Mouse (Mus musculus) heart, postnatal 0 days (tissue): ENCODE data around the gene Cacnb4. TPM values are rescaled to one million over a fixed set of nuclear protein-coding genes. Genes with fewer than 3 reads are reported as not detected.

Experiments used
- ATAC-seq: fragments of 200-750 bp; cut with Nextera tagmentation; 2 replicates; pipeline ENCODE4 v1.8.0; 2017; ENCODE audit warnings: low read depth, moderate number of reproducible peaks, moderate library complexity; ENCODE audit not compliant: insufficient read depth
- DNase-seq: peaks from one replicate; pipeline ENCODE4 v3.0.0-alpha.2; 2016; ENCODE audit warnings: low spot score
- H3K27ac ChIP-seq: fragments of 300-500 bp; sonication (generic); 2 replicates; pipeline ENCODE4 v1.5.1; 2014; ENCODE audit warnings: low read depth, mild to moderate bottlenecking
- H3K27me3 ChIP-seq: fragments of 300-500 bp; sonication (generic); 2 replicates; pipeline ENCODE4 v1.6.1; 2014; ENCODE audit warnings: low read length, mixed read lengths; ENCODE audit not compliant: control insufficient read depth, insufficient read depth
- H3K36me3 ChIP-seq: fragments of 300-500 bp; sonication (generic); replicated peaks from 2 replicates; pipeline ENCODE4 v1.6.1; 2014; ENCODE audit warnings: low read length, mixed read lengths; ENCODE audit not compliant: control insufficient read depth, insufficient read depth
- H3K4me1 ChIP-seq: fragments of 300-500 bp; sonication (generic); 2 replicates; pipeline ENCODE4 v1.6.1; 2014; ENCODE audit warnings: antibody characterized with exemption; ENCODE audit not compliant: control insufficient read depth, insufficient read depth
- H3K4me2 ChIP-seq: fragments of 300-500 bp; sonication (generic); 2 replicates; pipeline ENCODE4 v1.6.1; 2014; ENCODE audit warnings: low read depth, mild to moderate bottlenecking, low read length, moderate library complexity
- H3K4me3 ChIP-seq: fragments of 300-500 bp; sonication (generic); 2 replicates; pipeline ENCODE4 v1.5.1; 2014; ENCODE audit warnings: low read depth, low read length
- H3K9ac ChIP-seq: fragments of 300-500 bp; sonication (generic); replicated peaks from 2 replicates; pipeline ENCODE4 v1.6.1; 2014; ENCODE audit warnings: low read depth, low read length, mixed read lengths
- H3K9me3 ChIP-seq: fragments of 300-500 bp; sonication (generic); replicated peaks from 2 replicates; pipeline ENCODE4 v1.6.1; 2016; ENCODE audit warnings: low read length; ENCODE audit not compliant: control insufficient read depth
- CTCF ChIP-seq: IDR thresholded peaks from 2 replicates; pipeline ENCODE4 v1.5.1; 2016; ENCODE audit warnings: antibody characterized with exemption, control low read depth, low read depth
- EP300 ChIP-seq: IDR thresholded peaks from 2 replicates; pipeline ENCODE4 v1.6.1; 2016; ENCODE audit warnings: antibody characterized with exemption, low read depth
- WGBS: fragments of 180-500 bp; shearing (Covaris S2); extraction: QIAGEN DNeasy Blood & Tissue Kit; methylation state at CpG from one replicate; pipeline ENCODE4 v1.1.7; 2014; 5-methylcytosine and 5-hydroxymethylcytosine counted together
- polyA plus RNA-seq: library from polyadenylated mRNA; unstranded; fragments of >200 nt; fragmentation: Nextera tagmentation; extraction: Ambion mirVana; gene quantifications from 2 replicates; pipeline ENCODE4 v1.2.1, GENCODE M21; 2015
- total RNA-seq: library from RNA; depleted of rRNA; stranded (reverse); fragments of >200 nt; gene quantifications from 2 replicates; pipeline ENCODE4 v1.2.3, GENCODE M21; 2014; ENCODE audit warnings: low replicate concordance

Gene Cacnb4
- total and polyA plus RNA-seq, 2 experiments from 2014 or later, result 0.56 to 0.69 TPM

- Histone ChIP-seq H3K36me3 (no peaks in the 10 kb centered on the region), H3K9me3 (no peaks in the 10 kb centered on the region), H3K4me3 (no peak overlapping the region), H3K27ac (no peak overlapping the region), H3K4me1 (peaks cover 25% of the 10 kb centered on the region), H3K9ac (no peak overlapping the region), H3K4me2 (no peak overlapping the region), H3K27me3 (no peaks in the 10 kb centered on the region)
- no peak for TF ChIP-seq EP300
- ATAC-seq (no peak), DNase-seq (no peak)
- 68% methylated on average over 10 of the region's 10 CpGs for WGBS
Measured at GRCm38 (mm10) chr2:52575637-52576175, 100.9 kb downstream of the Cacnb4 start.

GRCm38 (mm10) chr2:52574929-52575328 lies 101.7 kb downstream of the Cacnb4 start:
- Histone ChIP-seq H3K4me2 (no peak overlapping the region), H3K9me3 (no peaks in the 10 kb centered on the region), H3K36me3 (no peaks in the 10 kb centered on the region), H3K4me3 (no peak overlapping the region), H3K27me3 (no peaks in the 10 kb centered on the region), H3K27ac (no peak overlapping the region), H3K9ac (no peak overlapping the region), H3K4me1 (peaks cover 32% of the 10 kb centered on the region)
- ATAC-seq (no peak), DNase-seq (no peak)
- no peak for TF ChIP-seq EP300
- peak; percentile 37 for TF ChIP-seq CTCF
- 88% methylated on average over 3 of the region's 3 CpGs for WGBS

GRCm38 (mm10) chr2:52572221-52572620 lies 104.4 kb downstream of the Cacnb4 start:
- no peak for DNase-seq
- Histone ChIP-seq H3K27me3 (no peaks in the 10 kb centered on the region), H3K4me3 (no peak overlapping the region), H3K9me3 (no peaks in the 10 kb centered on the region), H3K4me2 (no peak overlapping the region), H3K27ac (peak overlapping the region; percentile 62), H3K4me1 (peaks cover 26% of the 10 kb centered on the region), H3K36me3 (no peaks in the 10 kb centered on the region), H3K9ac (no peak overlapping the region)
- WGBS, result 67% methylated on average over 6 of the region's 6 CpGs
- no peak for ATAC-seq
- TF ChIP-seq CTCF (no peak), EP300 (no peak)

GRCm38 (mm10) chr2:52571339-52571968 lies 105.2 kb downstream of the Cacnb4 start:
- ATAC-seq (peak; percentile 88), DNase-seq (peak; percentile 84)
- TF ChIP-seq EP300 (peak; percentile 59), CTCF (no peak)
- WGBS, result 19% methylated on average over 13 of the region's 13 CpGs
- Histone ChIP-seq H3K4me3 (no peak overlapping the region), H3K9ac (no peak overlapping the region), H3K4me1 (peaks cover 20% of the 10 kb centered on the region), H3K9me3 (no peaks in the 10 kb centered on the region), H3K4me2 (peak overlapping the region; percentile 1; the same call in 1 of the 2 replicates), H3K27ac (peak overlapping the region; percentile 62), H3K36me3 (no peaks in the 10 kb centered on the region), H3K27me3 (no peaks in the 10 kb centered on the region)

- no peak for TF ChIP-seq EP300
- no peak for TF ChIP-seq CTCF
- ATAC-seq (no peak), DNase-seq (no peak)
- Histone ChIP-seq H3K27ac (peak overlapping the region; percentile 62), H3K4me1 (peaks cover 19% of the 10 kb centered on the region; the same call in 1 of the 2 replicates), H3K4me3 (no peak overlapping the region), H3K27me3 (no peaks in the 10 kb centered on the region), H3K4me2 (no peak overlapping the region), H3K9ac (no peak overlapping the region), H3K9me3 (no peaks in the 10 kb centered on the region), H3K36me3 (no peaks in the 10 kb centered on the region)
- WGBS, result 36% methylated on average over 5 of the region's 5 CpGs
Measured at GRCm38 (mm10) chr2:52570781-52571180, 105.8 kb downstream of the Cacnb4 start.

DNA sequence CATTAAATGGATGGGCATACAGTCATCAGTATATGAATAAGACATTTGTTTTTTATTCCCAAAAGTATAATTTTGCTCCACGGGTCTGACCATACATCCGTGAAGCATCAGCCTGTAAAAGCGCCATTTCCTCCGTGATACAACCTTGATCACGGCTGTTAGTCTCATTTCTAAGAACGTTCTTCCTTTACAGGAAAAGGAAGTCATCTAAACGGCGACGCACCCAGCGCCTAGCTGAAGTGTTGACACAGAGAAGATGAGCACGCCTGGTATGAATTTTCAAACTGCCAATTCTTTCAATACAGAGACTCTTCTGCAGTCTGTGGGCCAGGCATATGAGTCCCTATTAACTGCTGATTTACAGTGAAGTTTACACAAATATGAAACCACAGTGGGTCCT lies 106.5 kb downstream of the Cacnb4 start:
- TF ChIP-seq CTCF (no peak), EP300 (no peak)
- H3K36me3 ChIP-seq, result no peaks in the 10 kb centered on the region
- no peak for DNase-seq
- H3K9me3 ChIP-seq, result no peaks in the 10 kb centered on the region
- no peak overlapping the region for H3K4me3 ChIP-seq
- no peak for ATAC-seq
- no peak overlapping the region for H3K4me2 ChIP-seq
- WGBS, result 59% methylated on average over 11 of the region's 11 CpGs
- peaks cover 19% of the 10 kb centered on the region; the same call in 1 of the 2 replicates for H3K4me1 ChIP-seq
- H3K9ac ChIP-seq, result no peak overlapping the region
- H3K27me3 ChIP-seq, result no peaks in the 10 kb centered on the region
- H3K27ac ChIP-seq, result peak overlapping the region; percentile 62; the same call in 1 of the 2 replicates
